Mouse (Mus musculus): Measurements from ENCODE around the gene Hist1h2ab. TPM values are rescaled to one million over a fixed set of nuclear protein-coding genes. Genes with fewer than 3 reads are reported as not detected.
"Not testable (repeated sequence)": the region's sequence is repeated elsewhere in the genome, so short reads cannot be mapped to it uniquely, and the experiment has no call there.

The Hist1h2ab gene
- total RNA-seq, 2 experiments from 2014 or later, result 67.6 to 81.2 TPM

DNA sequence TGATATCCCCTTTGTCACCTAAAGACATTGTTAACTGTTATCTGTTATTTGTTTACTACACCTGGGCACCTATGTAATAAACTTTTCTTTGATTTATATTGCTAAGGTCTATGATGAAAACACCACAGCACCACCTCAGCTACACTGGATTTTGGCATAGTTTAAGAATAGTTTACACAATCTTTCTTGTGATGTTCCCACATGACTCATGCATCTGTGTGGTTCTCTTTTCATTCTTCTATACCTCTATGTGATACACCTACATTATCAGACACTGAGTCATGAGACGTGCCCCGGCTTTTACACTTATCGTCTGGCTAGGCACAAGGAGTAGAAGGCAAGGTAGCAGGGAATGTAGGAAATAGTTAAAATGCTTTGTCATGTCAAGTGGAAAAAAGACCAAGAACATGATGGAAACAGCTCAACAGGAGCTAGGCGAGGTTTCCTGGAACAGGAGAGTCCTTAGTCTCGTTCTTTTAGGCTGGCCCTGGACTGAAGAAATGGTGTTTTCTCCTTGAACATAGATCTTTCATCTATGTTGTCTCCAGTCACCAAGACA, 1.3 kb upstream of the Hist1h2ab start:
- intact Hi-C loops (cut with DNase I; ENCODE audit: low total_unique reads), result no loop called here
- no peak for DNase-seq

DNA sequence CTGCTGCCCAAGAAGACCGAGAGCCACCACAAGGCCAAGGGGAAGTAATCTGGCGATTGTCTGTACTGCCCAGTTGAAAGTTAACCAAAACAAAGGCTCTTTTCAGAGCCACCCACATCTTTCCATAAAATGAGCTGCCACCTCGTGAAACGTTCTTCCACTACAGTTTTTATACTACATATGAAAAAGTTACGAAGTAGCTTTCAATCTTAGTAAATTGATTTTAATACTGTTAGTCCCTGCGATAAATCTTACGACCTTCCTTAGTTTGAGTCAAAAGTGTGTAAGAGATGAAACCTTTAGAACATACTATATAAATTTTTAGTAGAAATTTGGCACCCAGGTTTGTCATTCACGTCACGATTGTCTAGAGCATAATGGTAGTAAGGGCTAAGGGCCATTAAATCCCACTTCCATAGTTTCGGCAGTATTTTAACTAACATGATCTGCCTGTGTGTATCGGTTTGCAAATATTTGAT, 591 bp downstream of the Hist1h2ab start:
- no peak for DNase-seq
- intact Hi-C loops (cut with DNase I; ENCODE audit: low total_unique reads), result no loop called here

DNA sequence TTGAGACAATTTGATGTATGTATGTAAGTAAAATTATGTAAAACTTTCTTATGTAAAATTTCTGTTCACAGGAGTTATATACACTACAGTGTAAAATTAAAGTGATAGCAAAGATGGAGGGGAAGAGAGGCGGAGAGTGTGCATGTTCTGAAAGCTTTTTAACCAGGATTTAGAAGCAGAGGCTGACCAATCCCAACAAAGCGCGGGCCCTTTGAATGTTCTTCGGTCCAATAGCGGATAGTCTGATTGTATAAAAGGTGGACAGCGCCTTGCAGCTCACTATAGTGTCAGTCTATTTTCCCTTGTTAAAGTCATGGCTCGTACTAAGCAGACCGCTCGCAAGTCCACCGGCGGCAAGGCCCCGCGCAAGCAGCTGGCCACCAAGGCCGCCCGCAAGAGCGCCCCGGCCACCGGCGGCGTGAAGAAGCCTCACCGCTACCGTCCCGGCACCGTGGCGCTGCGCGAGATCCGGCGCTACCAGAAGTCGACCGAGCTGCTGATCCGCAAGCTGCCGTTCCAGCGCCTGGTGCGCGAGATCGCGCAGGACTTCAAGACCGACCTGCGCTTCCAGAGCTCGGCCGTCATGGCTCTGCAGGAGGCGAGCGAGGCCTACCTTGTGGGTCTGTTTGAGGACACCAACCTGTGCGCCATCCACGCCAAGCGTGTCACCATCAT, 1.3 kb downstream of the Hist1h2ab start, which contains the start of gene Hist1h3b:
TSS of gene Hist1h3b (plus strand) at position 201 of the 675 bp plus-strand sequence.
- DNase-seq, result peak; percentile 79
- intact Hi-C loops (cut with DNase I; ENCODE audit: low total_unique reads), result not testable (repeated sequence)

DNA sequence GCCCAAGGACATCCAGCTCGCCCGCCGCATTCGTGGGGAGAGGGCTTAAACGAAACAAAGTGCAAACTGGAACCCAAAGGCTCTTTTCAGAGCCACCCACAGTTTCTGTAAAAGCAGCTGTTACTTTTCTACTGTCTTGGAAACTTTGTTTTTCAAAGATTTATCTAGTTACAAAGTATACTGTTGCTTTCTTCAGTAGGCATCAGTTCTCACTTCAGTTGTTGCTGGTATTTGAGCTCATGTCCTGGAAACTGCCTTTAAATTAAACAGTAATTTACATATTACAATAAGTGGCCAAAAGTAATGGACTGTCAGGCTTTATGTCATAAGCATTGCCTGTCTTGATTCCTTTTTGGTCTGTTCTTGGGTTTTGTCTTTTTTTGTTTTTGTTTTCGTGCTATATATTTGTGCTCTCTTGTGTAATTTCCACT, 1.8 kb downstream of the Hist1h2ab start:
- intact Hi-C loops (cut with DNase I; ENCODE audit: low total_unique reads), result no loop called here
- no peak for DNase-seq

DNA sequence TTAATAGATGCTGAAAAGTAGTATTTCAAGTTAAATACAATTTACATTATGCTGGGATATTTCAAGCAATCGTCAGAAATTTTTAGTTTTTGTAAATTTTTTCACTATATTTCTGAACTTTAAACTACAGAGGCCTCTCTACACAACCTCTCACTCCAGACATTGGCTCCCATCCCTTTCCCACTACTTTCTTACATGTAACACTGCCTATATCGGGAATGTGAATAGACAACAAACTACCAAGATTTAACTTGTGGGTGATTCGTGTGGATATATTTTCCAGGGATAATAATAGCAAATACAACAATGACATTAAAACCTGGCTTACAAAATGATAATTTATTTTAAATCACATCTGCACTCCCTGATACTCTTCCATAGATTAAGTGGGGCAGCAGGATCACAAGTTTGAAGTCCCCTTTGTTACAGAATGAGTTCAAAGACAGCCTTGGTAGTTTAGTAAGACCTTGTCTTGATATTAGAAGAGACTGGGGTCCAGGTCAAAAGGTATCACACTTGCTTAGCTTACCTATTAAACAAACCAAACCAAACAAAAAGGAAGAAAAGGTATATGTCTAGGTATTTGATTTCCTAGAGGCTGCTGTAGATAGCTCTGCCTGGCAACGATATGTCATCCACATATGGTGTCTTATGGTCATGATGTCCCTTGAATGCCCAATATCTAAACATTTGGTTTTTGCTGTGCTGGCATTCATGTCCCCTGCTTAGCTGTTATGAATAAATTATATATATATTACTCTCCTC, 2.6 kb downstream of the Hist1h2ab start:
- intact Hi-C loops (cut with DNase I; ENCODE audit: low total_unique reads), result no loop called here

DNA sequence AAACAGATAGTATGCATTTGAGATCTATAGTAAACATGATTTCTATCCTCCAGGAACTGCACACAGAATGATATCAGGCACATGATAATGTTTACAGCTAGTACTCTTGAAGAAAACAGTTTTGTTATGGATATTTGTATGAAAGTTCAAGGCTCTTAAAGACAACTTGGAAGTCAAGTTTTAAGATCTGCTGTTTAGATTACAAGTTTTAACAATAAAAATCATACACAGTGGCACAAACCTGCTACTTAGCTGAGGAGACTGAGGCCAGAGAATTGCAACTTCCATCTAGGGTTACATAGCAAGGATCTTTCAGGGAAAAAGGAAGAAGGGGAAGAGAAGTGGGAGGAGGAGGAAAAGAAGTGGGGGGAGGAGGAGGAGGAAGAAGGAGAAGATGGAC, 4.1 kb downstream of the Hist1h2ab start:
- intact Hi-C loops (cut with DNase I; ENCODE audit: low total_unique reads), result no loop called here
- DNase-seq, result no peak

More for the DNA sequence above, 2.6 kb downstream of the Hist1h2ab start:
- no peak for DNase-seq

DNA sequence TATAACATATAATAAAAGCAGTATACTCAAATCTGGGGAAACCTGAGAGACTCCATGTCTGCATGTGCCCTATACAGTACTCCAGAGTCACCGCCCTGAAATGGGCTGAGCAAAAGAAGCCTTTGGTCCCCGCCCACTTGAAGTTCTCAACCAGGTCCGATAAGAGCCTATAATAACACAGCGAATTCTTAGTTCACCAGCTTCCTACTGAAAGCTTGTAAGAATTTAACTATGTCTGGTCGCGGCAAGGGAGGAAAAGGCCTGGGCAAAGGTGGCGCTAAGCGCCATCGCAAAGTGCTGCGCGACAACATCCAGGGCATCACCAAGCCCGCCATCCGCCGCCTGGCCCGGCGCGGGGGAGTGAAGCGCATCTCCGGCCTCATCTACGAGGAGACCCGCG, 5.9 kb downstream of the Hist1h2ab start, which contains the start of gene Hist1h4b:
TSS of gene Hist1h4b (plus strand) at position 224 of the 400 bp plus-strand sequence.
- intact Hi-C loops (cut with DNase I; ENCODE audit: low total_unique reads), result no loop called here
- peak; percentile 63 for DNase-seq

DNA sequence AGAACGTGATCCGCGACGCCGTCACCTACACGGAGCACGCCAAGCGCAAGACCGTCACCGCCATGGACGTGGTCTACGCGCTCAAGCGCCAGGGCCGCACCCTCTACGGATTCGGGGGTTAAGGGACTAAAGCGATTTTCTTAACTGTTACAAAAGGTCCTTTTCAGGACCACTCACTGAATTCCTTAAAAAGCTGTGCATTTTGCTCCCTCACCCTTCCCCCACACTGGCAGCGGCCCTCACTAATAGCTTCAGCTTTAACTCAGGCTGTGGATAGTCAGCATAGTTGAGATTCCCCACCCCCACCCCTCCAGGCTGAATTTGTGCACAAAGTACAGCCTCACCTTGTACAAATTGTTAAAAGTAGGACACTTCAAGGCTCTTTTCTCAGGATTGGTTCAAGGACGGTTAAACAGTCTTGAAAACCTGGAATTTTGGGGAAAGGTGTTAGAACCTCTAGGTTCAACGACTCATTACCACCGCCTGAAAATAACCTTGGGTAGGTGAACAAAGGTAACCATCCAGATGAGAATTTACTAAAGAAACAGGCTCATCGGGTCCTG, 6.4 kb downstream of the Hist1h2ab start:
- intact Hi-C loops (cut with DNase I; ENCODE audit: low total_unique reads), result no loop called here
- DNase-seq, result no peak

DNA sequence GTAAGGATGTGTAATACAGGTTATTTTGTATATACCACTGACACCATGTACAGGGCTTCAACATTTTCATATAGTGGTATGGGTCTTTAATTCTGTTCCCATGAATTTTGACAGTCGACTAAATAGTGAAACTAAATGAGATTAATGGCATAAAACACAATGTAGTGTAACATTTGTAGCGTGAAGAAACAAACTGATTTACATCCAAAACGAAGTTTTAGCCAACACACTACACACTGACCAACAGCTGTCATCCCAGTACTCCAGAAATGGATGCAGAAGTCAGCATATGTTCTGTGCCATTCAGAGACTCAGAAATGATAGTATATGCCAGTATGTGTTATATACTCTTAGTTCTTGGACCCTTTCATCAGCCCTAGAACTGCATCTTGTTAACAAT, 7.0 kb downstream of the Hist1h2ab start:
- DNase-seq, result no peak
- intact Hi-C loops (cut with DNase I; ENCODE audit: low total_unique reads), result no loop called here

DNA sequence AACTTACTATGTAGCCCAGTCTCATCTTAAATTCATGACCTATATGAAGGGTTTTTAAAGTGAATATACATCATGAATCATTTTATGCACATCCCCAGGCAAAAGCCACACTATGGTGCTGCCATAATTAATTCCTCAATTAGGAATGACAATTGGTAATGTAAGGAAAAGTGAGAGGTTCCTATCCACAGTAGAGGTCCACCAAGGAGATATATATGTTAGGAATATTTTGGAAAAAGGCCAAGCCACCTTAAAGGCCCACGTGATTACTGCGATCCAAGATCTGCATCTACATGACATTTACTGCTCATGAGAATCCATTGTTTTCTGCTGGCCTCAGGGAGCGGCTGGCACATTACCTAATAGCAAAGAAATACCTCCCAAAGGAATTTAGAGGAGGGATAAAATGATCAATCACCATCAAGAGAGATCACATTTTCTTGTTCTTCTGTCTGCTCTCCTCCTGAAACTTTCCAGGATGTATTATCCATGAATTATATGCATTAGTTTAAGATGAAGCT, 8.4 kb downstream of the Hist1h2ab start:
- no peak for DNase-seq
- intact Hi-C loops (cut with DNase I; ENCODE audit: low total_unique reads), result no loop called here

DNA sequence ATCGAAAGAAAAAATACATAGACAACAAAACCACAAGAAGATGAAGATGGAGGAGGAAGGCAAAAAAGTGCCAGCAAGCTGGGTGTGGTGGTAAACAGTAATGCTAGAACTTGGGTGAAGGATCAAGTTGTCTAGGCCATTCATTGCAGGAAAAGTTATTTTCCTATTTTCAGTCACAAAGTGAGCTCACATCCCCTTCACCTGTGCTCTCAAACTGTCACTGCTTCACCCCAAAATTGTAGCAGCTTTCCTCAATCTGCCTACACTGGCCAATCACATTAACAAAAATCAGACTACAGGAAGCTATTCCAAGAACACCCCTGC, 9.0 kb downstream of the Hist1h2ab start:
- no peak for DNase-seq
- intact Hi-C loops (cut with DNase I; ENCODE audit: low total_unique reads), result no loop called here

DNA sequence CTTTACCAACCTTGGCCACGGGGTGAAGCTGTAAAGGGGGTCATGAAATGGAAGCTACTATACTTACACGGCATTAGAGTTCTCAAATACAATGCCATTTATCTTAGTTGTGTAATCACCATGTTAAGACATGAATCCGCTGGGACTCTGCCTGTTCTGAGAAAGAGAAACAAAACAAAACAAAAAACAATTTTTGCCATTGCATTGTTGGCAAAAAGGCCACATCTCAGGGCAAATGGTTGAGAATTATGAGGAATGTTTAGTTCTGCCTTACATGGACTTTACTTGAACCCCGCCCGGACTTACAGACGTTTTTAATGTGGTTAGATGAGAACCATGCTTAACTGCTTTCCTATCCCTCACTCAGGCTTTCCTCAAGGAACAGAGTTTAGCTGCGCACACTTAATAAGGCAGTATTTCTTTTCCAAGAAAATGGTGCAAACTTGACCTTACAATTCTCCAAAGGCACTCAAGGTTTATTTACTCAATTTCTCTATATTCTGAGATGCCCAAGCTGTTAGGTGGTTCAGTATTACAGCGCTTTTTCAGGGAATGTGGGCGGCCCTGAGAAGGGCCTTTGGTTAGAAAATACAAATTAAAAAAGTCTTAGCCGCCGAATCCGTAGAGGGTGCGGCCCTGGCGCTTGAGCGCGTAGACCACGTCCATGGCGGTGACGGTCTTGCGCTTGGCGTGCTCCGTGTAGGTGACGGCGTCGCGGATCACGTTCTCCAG, 9.5 kb downstream of the Hist1h2ab start:
- intact Hi-C loops (cut with DNase I; ENCODE audit: low total_unique reads), result no loop called here
- no peak for DNase-seq

DNA sequence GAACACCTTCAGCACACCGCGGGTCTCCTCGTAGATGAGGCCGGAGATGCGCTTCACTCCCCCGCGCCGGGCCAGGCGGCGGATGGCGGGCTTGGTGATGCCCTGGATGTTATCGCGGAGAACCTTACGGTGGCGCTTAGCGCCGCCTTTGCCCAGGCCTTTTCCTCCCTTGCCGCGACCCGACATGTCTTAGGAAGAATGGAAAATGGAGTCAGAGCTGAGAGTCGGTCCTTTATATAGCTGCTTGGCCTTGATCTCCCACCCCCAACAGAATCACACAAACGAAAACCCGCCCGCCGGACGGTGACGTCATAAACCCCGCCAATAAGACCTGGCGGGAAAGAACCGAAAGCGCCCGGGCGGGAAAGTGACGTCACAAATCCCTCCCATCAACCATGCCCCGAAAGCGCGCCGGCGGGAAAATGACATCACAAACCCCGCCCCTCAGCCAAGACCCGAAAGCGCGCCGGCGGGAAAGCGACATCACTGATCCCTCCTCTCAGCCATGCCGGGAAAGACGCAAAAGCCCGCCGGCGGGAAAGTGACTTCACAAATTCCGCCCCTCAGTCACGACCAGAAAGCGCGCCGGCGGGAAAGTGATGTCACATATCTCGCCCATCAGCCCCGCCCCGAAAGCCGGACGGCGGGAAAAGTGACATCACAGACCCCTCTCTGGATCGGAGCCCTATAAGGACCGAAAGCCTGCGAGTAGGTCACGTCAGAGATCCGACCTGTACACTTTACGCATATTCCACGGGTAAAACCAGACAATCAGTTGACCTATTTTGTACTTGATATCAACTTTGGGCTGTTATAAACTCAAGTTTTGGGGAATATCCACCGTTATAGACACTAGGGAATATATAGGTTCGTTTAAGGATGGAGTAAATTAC, 10.3 kb downstream of the Hist1h2ab start, which contains the start of gene Hist1h4a:
TSS of gene Hist1h4a (minus strand) at position 259 of the 893 bp plus-strand sequence.
- intact Hi-C loops (cut with DNase I; ENCODE audit: low total_unique reads), result no loop called here
- DNase-seq, result peak; percentile 96

DNA sequence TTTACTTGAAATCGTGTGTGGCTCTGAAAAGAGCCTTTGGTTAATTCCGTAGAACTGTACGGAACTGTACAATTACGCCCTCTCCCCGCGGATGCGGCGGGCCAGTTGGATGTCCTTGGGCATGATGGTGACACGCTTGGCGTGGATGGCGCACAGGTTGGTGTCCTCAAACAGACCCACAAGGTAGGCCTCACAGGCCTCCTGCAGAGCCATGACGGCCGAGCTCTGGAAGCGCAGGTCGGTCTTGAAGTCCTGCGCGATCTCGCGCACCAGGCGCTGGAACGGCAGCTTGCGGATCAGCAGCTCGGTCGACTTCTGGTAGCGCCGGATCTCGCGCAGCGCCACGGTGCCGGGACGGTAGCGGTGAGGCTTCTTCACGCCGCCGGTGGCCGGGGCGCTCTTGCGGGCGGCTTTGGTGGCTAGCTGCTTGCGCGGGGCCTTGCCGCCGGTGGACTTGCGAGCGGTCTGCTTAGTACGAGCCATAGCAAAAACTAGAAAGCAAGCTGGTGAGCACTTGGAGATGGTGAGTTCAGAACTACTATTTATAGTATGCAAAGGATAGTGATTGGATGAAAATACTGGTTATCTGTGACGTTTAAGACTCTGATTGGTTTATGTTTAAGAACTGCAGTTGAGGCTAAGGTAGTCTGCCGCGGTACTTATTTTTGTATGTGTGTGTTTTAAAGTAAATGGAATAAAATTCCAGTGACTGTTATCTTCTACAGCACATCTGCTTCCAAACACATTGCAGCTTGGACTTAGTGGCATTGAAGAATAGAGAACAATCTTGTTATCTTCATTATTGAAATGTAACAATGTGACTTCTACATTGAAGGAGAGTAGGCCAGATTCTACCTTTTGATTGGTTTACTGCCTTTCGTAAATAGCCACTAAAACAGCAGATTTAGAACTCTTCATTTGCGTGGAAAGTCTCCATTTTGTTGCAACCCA, 11.2 kb downstream of the Hist1h2ab start, which contains the start of gene Hist1h3a:
TSS of gene Hist1h3a (minus strand) at position 516 of the 951 bp plus-strand sequence.
- peak; percentile 27 for DNase-seq
- intact Hi-C loops (cut with DNase I; ENCODE audit: low total_unique reads), result not testable (repeated sequence)

DNA sequence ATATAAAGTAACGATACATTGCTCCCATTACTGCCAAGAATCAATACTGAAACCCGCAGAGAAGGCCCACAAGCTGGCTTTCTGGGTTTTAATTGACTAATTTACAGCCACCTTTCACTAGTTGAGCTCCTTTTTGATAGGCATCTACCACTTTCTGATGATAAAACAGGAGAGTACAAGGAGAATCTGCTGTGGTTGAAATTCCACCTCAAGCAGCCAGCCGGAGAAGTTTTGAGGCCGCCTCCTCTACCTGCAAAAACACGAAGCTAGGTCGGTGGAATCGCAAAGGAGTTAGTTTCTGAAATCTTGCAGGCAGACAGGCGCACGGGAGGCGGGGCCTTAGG, 12.3 kb downstream of the Hist1h2ab start:
- intact Hi-C loops (cut with DNase I; ENCODE audit: low total_unique reads), result no loop called here
- DNase-seq, result no peak

DNA sequence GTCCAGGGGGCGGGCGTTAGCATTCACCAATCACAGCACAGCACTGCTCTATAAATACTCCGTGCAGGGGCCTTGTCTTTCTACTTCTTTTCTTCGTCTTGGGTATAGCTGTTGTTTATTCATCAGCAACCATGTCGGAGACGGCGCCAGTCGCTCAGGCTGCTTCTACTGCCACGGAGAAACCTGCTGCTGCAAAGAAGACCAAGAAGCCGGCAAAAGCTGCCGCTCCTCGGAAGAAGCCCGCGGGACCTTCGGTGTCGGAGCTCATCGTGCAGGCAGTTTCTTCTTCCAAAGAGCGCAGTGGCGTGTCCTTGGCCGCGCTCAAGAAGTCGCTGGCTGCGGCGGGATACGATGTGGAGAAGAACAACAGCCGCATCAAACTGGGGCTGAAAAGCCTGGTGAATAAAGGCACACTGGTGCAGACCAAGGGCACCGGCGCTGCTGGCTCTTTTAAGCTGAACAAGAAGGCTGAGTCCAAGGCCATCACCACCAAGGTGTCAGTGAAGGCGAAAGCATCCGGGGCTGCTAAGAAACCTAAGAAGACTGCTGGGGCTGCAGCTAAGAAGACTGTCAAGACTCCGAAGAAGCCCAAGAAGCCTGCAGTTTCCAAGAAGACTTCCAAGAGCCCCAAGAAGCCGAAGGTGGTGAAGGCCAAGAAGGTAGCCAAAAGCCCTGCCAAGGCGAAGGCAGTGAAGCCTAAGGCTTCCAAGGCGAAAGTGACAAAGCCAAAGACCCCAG, 12.8 kb downstream of the Hist1h2ab start, which contains the start of gene Hist1h1a:
TSS of gene Hist1h1a (plus strand) at position 81 of the 738 bp plus-strand sequence.
- DNase-seq, result peak; percentile 77
- intact Hi-C loops (cut with DNase I; ENCODE audit: low total_unique reads), result no loop called here
